Mouse (Mus musculus) CD4-positive naive resting alpha-beta T cell, adult 57 days (primary cell): ENCODE results near the gene Cacna1f. TPM values are rescaled to one million over a fixed set of nuclear protein-coding genes. Genes with fewer than 3 reads are reported as not detected.

ENCODE experiments used
- total RNA-seq: library from RNA; stranded (reverse); gene quantifications from one replicate; pipeline ENCODE4 v1.2.4, GENCODE M21; 2023

Gene Cacna1f
- total RNA-seq = not detected

DNA sequence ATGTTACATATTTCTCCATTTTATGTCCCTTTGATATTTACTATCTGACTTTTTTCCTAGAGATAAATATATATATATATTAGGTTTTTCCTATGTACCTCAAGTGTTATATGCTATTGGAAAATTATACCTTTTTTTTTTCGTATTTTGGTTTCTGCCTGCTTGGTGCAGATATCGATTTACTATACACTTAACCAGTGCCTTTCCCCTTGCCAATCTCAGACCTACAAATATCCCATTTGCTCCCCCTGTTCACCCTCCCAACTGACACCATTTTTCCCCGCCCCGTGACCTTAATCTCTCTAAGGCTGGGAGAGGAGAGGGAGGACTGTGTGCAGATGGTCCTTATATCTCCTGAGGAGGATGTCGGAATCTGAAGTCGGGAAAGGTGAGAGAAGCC lies at the start of gene Cacna1f:
TSS of gene Cacna1f (plus strand) at position 301 of the 400 bp plus-strand sequence.

GRCm38 (mm10) chrX:7573176-7574086 lies 33.5 kb upstream of the Cacna1f start, which contains the start of gene Foxp3:
Gene Foxp3, plus strand, starts transcription at chrX:7573644.

DNA sequence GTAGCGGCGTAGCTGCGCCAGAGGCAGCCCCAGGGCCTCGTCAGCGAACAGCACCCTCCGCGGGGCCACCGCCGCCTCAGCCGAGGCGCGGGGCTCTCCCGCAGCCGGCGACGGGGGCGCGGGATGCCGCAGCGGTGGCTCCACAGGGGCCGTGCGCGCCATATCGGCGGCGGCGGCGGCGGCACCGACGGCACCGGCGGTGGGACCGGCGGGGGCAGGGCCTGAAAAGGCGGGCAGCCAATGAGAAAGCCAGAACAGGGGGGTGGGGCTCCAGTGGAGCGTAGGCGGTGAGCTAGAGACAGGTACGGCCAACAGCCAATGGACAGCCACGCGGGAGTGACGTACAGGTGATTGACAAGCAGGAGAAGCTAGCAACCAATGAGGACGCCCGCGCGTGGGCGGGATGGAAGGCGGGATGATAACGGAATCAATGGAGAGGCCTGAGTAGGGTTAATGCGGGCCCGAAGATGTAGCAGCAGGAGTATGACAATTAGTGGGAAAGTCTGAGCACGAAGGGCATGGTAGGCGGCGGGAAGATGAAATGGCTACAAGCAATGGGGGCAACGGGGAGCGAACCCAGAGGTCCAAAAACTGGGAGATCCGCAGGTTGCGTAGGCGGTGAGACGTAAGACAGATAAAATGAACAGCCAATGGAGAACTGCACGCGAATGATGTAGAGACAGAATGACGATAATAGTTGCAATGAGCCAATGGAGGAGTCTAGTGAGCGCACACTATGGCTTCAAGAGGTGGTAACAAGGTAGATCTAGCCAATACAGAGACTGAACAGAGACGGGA lies 32.6 kb upstream of the Cacna1f start, which contains the start of gene Ppp1r3f:
TSS of gene Ppp1r3f (minus strand) at position 197 of the 798 bp plus-strand sequence.

GRCm38 (mm10) chrX:7604879-7605574 lies 1.9 kb upstream of the Cacna1f start, which contains the start of gene Ccdc22:
Gene Ccdc22, minus strand, starts transcription at chrX:7605517.

DNA sequence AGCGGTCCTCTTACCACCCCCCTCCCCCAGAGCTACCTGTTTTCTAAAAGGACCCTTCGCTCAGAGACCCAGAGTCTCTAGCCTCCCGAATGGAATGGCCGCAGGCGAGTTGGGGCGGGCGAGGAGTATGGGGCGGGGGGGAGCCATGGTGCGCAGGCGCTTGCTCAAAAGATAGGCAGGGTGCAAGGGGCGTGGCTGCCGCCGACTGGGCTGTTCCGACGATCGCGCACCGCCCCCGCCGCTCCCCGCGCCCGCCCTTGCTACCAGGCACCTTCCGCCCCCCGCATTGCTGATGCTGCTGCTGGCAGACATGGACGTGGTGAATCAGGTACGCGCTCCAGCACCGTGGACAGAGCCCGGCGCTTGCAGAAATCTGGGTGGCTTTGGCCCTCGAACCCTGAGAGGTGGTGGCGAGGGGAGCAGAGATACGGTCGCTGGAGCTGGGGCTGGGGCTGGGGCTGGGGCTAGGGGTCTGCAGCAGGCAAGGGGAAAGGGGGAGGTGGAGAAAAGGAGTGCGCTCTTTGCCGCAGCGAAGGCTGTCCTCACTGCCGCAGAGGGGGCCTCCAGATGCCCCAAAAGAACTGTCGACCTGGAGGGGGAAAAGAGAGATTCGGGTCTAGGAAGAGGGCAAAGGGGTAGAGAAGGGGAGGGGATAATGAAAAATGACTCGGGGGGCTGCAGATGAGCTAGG lies 31.7 kb downstream of the Cacna1f start, which contains the start of gene Syp:
TSS of gene Syp (plus strand) at position 71 of the 691 bp plus-strand sequence.

DNA sequence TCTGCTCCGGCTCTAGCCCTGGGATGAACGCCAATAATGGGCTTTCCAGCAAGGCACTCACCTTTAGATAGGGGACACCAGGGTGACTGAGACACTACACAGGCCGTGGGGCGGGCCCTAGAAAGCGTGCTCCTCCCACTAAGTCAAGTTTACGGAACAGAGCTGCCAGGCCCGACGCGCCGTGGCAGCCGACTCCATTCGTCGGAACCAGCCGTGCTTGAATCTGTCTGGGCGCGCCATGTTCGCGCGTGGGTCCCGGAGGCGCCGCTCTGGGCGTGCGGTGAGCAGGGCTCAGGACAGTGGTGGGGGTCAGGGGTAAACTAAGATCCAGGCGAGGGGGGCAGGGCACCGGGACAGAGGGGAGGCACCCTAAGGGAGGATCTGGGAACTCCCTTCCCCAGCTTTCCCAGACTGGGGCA lies 50.3 kb downstream of the Cacna1f start, which contains the start of gene Prickle3:
TSS of gene Prickle3 (plus strand) at position 40 of the 419 bp plus-strand sequence.

DNA sequence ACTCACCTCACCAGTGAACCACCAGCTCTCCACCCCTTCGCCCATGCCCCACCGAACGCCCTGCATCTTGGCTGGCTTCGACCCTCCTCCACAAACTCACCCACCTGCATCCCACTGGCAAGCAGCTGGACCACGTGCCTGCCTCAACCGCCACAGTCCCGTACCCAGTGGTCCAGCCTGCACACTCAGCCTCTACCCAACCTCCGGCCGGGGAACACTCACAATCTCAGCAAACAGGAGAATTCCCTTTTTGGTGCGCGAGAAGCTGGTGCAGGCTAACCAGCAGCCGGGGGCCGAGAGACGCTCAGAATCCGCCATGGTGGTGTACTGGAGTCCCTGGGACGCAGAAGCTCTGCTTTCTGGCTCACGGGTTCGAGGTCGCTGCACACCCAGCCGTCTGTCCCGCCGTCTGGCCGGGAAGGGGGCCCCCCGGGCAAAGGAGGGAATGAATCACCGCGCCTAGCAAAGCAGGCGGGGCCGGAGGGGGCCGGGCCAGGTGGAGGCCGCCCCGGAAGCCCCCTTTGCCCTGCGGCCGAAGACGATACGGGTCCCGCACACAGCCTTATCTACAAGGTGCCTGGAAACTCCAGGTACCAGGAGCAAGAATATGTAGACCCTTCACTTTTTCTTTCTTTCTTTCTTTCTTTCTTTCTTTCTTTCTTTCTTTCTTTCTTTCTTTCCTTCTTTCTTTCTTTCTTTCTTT lies 64.2 kb downstream of the Cacna1f start, which contains the start of gene Plp2:
TSS of gene Plp2 (minus strand) at position 470 of the 703 bp plus-strand sequence.

DNA sequence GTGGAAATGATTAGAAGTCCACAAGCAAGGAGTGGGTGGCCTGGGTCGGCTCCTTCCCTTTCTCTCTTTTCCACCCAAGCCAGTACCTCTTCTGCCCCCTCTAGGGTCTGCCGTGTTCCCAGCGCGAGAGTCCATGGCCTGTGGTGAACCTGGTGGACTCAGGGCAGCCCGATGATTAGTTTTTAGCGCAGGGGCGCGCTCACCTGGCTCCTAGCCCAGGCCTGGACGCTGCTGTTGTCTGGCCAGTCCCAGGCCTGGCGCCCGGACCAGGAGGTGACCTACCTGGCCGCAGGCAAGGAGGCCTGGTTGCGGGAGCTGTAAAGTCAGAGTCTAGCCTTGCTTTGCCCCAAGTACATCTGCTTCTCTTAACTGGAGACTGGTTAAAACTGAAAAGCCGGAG lies 74.0 kb downstream of the Cacna1f start, which contains the start of gene Magix:
TSS of gene Magix (minus strand) at position 388 of the 400 bp plus-strand sequence.

Other genes with a start within 250 kb of the Cacna1f start
- 1.0 TPM for gene Usp27x, start 231.3 kb upstream of the Cacna1f start, total RNA-seq
- gene Foxp3, start 33.4 kb upstream of the Cacna1f start, total RNA-seq = 8.7 TPM
- 20.0 TPM for gene Ppp1r3f, start 32.8 kb upstream of the Cacna1f start, total RNA-seq
- 29.4 TPM for gene Ccdc22, start 1.6 kb upstream of the Cacna1f start, total RNA-seq
- 1.5 TPM for gene Syp, start 31.4 kb downstream of the Cacna1f start, total RNA-seq
- gene Prickle3, start 50.2 kb downstream of the Cacna1f start, total RNA-seq = 30.8 TPM
- 34.6 TPM for gene Plp2, start 64.3 kb downstream of the Cacna1f start, total RNA-seq
- not detected for gene Magix, start 74.2 kb downstream of the Cacna1f start, total RNA-seq
- gene Gpkow, start 90.0 kb downstream of the Cacna1f start, total RNA-seq = 47.3 TPM
- 105 TPM for gene Wdr45, start 107.2 kb downstream of the Cacna1f start, total RNA-seq
- gene Gm45208, start 115.2 kb downstream of the Cacna1f start, total RNA-seq = not detected
- gene Praf2, start 121.4 kb downstream of the Cacna1f start, total RNA-seq = 16.9 TPM
- gene Ccdc120, start 143.8 kb downstream of the Cacna1f start, total RNA-seq = not detected
- gene Tfe3, start 155.5 kb downstream of the Cacna1f start, total RNA-seq = 22.6 TPM
- 150 TPM for gene Gripap1, start 182.7 kb downstream of the Cacna1f start, total RNA-seq
- gene Kcnd1, start 215.2 kb downstream of the Cacna1f start, total RNA-seq = 1.2 TPM
- 205 TPM for gene Otud5, start 234.3 kb downstream of the Cacna1f start, total RNA-seq